Mouse (Mus musculus) NIH3T3 (cell line): ENCODE results near the gene Nif3l1.

Experiments
- DNase-seq: peaks from one replicate; pipeline ENCODE4 v3.0.0-alpha.2; 2012; ENCODE audit warnings: low read depth

Gene Nif3l1

DNA sequence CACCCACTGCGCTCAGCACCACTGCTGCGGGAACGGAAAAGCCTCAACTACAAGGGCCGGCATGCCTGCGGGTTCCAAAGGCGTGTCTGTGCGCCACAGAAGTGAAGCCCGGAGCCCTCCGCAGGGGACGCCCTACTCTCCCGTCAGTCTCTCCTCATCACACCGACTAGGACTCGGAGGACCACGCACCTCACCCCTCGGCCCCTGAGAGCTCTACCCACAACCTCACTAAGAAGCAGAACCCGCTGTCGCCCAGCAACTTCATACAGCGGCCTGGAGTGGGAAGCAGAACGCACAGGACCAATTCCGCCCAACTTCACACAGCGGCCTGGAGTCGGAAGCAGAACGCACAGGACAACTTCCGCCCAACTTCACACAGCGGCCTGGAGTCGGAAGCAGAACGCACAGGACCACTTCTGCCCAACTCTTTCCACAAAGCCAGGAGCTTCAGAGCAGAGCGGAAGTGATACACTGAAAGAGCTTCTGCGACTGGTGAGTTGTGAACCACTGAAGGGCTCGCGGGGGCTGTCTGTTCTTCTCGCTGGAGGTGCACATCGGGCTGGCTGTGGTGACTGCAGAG, at the start of gene Nif3l1, which contains the start of gene Ppil3:
Nif3l1 (plus strand) TSS at position 9 of the 580 bp plus-strand sequence.
Ppil3 (minus strand) TSS at position 344 of the 580 bp plus-strand sequence.
- DNase-seq: peak; percentile 94

DNA sequence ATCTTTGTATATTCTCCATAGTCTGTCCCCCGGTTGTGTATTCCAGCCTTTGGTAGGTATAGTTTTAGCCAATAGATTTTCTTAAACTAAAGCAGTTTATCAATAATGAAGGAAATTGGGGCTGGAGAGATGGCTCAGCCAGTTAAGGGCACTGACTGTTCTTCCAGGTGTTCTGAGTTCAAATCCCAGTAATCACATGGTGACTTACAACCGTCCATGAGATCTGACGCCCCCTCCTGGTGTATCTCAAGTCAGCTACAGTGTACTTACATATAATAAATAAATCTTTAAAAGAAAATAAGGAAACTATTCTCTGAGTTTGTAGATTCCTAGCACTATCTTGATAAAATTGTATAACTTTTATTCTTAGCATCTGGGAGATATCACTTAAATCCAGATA, 49.6 kb upstream of the Nif3l1 start:
- peak; percentile 38 for DNase-seq

DNA sequence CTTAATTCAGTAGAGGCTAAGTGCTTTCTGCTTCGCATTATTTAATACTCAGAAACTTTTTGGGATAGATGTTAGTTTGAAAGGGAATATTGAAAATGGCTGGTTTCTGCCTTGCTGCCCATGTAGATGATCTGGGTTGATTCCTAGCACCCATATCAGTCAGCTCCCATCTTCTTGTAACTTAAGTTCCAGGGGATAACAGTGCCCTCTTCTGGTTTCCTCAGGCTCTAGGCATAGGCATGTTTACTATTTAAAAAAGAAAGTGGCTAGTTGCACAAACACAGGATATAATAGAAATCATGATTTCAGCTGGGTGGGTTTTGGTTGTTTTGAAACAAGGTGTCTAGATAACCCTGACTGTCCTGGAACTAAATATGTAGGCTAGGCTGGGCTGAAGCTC, 48.8 kb upstream of the Nif3l1 start:
- DNase-seq: peak; percentile 51

DNA sequence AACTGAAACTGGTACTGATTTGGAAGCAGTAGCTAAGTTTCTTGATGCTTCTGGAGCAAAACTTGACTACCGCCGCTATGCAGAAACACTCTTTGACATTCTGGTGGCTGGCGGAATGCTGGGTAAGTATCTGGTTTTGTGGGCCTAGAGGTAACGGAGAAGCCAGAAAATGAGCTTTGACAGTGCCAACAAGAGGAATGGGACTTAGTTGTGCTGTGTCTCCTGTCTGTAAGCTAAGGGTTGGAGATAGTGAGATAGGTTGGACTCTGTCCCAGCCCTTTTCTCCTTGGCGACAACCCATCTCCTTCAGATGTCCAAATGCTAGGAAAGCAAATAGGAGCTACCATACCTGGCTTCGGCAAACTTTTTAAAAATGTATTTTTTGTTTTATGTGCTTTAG, 47.2 kb upstream of the Nif3l1 start:
- DNase-seq: no peak

DNA sequence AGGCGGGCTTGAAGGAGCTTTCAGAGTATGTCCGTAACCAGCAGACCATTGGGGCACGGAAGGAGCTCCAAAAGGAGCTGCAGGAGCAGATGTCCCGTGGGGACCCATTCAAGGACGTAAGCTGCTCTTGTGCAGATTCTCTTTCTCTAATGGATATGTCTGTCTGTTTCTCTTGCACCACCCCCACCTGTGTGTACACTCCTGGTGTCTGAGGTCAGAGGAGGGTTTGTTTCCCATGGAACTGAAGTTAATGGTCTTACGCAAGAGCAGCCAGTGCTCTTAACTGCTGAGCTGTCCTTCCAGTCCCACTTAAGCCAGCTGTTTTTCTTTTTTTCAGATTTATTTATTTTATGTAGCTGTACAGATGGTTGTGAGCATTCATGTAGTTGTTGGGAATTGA, 43.6 kb upstream of the Nif3l1 start:
- no peak for DNase-seq

DNA sequence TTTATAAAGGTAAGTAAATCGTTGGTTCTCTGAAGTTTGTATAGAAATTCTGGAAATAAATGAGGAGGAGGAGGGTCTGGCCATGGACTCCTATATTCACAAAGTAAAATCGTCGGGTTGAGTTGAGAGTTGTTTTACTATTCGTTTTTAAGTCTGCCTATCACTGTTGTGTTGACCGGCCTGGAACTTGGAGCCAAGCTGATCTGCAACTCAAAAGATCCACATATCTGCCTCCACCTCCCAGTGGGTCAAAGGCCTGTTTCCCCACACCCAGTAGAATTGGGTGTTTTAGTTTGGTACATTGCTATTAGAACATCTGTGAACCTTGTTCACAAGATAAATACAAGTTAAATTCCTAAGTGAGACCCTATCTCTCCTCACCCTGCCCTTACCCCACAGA, 41.2 kb upstream of the Nif3l1 start:
- DNase-seq: no peak

DNA sequence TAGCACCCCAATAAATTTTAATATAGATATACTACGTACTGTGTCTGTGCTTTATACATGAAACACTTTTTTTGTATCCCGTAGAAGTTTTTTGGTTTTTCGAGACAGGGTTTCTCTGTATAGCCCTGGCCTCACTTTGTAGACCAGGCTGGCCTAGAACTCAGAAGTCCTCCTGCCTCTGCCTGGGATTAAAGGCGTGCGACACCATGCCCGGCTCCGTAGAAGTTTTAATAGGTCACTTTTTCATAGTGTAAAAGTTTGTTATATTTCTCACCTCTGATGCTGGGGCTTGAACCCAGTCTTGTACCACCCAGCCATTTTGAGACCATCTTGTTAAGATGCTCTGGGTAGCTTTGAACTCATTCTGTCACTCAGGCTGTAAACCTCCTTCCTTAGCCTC, 37.6 kb upstream of the Nif3l1 start:
- no peak for DNase-seq

DNA sequence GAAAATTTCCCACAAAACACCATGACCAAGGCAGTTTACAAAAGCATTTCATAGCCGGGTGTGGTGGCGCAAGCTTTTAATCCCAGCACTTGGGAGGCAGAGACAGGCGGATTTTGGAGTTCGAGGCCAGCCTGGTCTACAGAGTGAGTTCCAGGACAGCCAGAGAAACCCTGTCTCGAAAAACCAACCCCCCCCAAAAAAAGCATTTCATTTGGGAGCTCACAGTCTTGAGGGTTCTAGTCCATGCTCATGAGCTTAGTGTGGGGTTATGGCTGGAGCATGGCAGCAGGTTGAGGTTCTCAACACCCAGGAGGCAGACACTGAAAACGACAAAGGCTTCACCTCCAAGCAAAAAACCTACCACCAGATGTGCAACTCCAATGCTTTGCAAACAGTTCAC, 36.8 kb upstream of the Nif3l1 start:
- DNase-seq: no peak

DNA sequence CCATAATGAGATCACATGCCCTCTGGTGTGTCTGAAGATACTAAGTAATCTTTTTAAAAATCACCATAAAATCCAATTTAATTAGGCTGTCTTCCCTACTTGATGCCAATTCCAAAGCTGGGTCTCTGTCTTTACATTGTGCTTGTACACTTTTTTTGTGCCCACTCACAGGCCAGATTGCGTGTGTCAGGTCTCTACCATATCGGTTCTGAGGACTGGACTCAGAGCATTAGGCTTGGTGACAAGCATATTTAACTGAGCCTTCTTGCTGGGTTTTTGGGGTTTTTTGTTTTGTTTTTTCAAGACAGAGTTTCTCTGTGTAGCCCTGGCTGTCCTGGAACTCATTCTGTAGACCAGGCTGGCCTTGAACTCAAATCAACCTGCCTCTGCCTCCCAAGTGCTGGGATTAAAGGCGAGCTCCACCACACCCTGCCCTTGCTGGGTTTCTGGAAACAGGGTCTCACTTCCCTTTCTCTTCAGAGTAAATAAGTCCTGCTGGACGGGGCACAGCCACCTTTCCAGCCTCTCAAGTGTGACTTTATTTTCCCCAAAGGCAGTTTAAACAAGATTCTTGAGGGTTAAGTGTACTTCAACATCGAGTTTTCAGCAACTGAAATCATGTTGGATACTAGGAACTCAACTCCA, 35.3 kb upstream of the Nif3l1 start:
- DNase-seq: no peak

DNA sequence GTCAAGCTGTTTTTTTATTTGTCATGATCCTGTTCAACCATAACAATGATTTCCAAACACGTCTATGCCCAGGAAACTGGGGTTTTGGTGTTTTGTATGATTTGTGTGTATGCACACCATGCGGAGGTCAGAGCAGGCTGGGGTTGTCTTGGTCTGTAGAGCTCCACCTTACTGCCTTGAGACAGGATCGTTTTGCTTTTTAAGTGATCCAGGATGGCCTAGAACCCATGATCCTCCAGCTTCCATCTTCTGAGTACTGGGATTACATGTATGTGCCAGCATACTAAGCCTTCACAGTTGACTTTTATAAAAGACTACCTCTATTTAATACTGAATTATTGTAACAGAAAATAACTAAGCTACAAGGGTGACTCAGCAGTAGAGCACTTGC, 34.8 kb upstream of the Nif3l1 start:
- no peak for DNase-seq

DNA sequence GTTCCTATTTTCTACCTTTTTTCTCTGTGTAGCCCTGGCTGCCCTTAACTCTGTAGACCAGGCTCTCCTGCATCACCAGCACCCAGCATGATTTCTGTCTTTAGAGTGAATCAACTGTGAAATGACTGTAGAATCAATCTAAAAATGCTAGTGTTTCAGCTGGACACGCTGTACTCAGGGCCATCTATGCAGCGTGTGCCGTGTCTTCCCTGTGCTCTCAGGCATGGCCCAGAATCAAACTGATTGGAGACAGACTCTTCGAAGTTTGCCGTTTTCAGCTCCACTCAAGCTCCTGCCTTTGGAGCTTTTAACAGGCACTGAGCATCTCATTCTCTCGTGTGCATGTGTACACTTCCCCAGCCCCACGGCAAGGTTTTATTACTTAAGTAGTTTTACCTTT, 34.2 kb upstream of the Nif3l1 start:
- DNase-seq: no peak

DNA sequence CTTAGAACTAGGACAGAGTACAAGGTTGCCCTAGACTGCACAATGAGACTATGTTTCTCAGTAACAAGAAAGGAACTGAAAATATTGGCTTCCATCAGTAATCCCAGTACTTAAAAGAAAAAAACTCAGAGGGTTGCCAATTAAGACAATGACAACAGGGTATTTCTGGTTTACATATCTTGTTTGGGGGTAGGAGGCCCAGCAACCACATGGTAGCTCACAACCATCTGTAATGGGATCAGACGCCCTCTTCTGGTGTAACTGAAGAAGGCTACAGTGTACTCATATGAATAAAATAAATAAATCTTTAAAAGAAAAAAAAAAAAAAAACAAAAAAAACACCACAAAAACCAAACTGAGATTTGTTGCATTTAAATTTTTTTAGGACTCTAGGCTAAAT, 29.5 kb upstream of the Nif3l1 start:
- DNase-seq: peak; percentile 58

DNA sequence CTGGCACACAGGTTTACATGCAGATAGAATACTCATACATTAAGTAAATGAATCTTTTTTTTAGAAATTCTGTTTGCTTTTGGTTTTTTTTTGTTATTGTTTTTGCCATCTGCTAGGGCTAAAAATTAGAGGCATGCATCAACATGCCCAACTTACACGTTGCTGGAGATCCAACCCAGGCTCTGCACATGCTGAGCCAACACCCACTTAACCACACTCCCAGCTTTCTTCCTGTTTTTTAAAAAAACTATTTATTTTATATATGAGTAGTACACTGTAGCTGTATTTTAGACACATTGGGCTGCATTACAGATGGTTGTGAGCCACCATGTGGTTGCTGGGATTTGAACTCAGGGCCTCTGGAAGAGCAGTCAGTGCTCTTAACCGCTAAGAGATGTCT, 28.9 kb upstream of the Nif3l1 start:
- DNase-seq: no peak

DNA sequence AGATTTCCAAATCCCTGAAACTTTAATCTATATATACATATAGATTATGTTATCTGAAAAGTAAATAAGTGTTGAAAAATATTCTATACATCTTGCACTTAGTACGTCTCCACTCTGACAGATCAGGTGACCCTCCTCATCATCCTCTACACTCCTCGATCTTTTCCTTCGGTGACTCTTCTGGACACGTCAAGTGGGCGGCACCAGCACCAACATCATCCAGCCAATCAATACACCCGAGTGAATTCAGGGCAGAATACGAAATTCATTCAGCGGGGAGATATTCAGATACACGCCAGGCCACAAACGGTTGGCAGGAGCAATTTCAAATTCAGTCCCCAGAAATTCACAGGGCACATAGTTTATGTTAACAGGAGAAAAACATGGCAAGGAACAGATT, 24.9 kb upstream of the Nif3l1 start:
- DNase-seq: no peak

DNA sequence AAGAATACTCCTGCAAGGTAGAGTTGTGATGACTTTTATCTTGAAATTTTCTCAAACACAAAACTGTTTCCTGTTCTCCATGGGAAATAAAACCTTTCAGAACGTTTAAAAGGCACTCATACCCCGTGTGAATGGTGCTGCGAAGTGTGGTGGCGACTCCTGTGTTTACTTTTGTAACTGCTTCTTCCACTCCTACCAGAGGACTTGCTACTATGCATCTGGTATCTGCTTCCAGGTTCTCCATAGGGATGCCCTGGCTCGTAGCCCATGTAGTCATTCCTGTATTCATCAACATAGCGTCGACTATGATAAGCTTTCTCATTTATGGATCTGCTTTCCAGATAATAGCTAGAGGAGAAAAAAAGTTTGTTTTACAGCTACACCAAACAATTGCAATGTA, 24.0 kb upstream of the Nif3l1 start:
- peak; percentile 40 for DNase-seq

DNA sequence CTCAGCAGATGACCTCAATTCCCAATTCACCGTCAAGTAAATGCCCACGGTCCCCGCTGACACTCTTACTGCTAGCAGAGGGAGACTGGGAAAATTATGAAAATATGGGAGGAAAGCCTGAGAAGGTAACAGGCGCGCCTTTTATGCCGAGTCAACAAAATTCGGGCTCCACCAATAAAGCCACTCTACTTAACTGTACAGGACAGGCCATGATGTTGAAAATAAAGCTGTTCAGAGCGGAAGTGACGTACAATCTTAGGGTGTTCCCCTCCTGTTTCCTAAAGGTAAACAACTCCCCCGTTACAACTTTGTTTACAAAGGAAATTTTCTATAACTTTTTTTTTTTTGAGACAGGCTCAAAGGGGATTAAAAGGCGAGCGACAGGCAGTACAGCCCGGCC, 22.1 kb upstream of the Nif3l1 start:
- peak; percentile 77 for DNase-seq

DNA sequence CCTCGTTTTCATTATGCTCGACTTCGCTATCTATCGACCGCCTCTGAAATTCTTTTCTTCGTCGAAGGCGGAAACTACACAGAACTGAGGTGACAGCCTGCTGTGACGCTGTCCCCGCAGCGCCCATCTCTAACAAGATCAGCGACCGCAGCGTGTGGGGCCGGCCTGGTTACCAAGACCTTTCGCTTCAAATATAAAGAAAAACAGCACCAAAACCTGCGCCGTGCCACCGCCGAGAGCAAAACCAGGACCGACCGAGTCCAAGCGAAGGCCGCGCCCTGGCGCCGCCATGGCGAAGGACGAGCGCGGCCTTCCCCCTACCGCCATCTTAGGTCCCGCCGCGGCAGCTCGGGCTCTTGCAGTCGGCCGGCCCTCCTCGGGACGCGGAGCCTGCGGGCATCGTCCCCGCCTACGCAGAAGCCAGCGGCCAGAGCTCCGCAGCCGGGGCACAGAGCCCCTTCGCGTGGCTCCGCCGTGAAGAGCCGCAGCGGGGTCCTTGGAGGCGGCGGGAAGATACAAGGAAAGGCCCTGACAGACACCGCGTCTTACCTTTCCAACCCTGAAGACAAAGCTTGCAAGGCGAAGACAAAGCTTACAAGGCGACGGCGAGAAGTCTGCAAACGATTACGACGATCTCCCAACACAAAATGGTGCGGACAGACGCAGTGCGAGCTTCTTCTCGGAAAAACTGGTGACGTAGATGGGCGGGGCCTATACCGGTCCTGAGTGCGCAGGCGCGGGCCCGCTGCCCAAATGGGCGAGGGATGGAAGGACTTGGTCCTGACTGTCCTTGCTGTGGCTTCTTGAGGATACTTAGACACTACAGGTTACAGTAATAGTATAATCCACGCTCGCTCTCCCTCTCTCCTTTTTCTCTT, 21.3 kb upstream of the Nif3l1 start, which contains the start of gene Clk1:
Clk1 (minus strand) TSS at position 696 of the 878 bp plus-strand sequence.
- DNase-seq: peak; percentile 99

DNA sequence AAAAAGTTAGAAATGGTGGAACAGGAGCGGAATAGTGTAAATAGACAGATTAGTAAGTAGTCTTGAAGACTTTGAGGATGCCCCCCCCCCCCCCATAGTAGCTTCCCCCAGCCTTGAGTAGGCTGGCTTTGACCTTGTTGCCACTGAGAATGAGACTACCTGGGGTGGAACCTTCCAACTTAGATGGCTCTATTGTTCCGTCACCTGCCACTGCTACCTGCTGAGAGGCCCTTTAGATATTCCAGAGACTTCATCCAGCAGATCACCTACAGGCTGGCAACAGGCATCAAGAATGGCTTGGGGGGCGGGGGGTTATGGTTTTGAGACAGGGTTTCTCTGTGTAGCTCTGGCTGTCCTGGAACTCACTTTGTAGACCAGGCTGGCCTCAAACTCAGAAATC, 20.4 kb upstream of the Nif3l1 start:
- no peak for DNase-seq

DNA sequence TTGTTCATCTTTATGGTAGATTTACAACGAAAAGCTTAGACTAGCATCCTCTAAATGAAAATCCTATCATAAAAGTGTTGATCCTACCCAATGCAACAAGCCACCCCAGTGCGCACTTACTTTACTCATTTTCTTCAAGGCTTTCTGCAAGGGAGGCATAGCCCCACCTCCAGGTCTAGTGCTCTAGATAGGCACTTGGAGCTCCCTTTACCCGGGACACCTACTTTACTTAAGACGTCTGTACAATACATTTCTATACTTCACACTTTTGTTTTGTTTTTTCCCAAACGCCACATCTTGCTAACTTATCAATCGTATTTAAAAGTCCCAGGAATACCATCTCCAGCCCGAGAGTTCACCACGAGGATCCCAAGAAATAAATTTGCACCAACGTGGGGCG, 260 bp upstream of the Nif3l1 start:
- peak; percentile 50 for DNase-seq

DNA sequence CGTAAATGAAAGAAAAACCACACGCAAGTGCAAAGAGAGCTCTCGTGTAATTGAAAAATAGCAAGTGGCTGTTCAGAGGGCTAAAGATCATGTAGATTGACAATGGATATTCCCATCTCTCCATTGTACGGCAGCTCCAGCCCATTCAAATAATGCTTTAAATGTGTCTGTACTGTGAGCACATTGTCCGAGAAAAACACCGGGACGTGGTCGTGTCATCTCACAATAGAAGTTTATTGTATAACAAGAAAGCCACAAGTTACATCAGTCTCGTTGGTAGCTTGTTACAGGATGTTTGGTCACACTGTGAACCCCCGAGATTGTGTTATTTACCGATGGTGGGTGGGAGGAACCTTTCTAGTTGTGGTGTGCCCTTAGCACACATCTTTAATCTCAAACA, 910 bp downstream of the Nif3l1 start:
- DNase-seq: peak; percentile 24

DNA sequence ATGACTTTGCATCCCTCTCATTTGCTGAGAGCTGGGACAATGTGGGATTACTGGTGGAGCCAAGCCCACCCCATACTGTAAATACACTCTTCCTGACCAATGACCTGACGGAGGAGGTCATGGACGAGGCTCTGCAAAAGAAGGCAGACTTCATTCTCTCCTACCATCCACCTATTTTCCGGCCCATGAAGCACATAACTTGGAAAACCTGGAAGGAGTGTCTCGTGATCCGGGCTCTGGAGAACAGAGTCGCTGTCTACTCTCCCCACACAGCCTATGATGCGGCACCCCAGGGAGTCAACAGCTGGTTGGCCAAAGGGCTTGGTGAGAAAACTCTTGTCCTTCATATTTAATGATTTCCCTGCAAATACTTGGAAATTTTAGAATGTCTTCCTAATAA, 2.8 kb downstream of the Nif3l1 start:
- DNase-seq: no peak

DNA sequence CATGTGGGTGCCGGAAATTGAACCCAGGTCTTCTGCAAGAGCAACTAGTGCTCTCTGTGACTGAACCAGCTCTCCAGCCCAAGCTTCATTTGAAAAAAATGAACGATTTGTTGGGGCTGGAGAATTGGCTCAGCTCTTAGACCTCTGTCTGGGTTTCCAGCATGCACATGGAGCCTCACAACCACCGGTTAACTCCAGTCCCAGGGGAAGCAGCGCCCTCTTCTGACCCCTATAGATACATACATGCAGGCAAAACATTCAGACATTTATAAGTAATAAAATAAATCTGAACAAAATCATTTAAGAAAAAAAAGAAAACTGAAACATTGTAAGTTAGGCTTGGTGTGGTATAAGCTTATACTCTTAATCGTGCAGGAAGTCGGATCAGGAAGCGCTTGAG, 3.4 kb downstream of the Nif3l1 start:
- no peak for DNase-seq

DNA sequence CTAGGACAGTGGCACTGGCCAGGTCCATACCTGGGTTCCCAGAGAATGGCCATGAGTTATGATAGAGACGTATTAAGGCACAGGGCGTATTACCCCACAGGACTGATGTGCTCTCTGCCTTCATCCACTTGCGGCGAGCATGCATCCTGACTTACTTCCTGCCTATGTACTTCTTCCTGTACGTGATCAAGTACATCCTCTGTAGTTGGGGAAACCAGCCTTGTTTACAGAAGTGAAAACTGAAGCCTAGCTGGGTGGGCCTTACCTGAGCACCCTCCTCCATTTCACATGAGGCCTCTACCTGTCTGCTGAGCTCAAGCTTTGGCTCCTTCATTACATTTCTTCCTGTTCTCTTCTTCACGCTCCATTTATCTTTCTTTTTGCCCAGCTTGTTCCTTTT, 9.4 kb downstream of the Nif3l1 start:
- DNase-seq: no peak
